Mouse (Mus musculus) kidney, adult 2 months (tissue): ENCODE data around the gene Cyp4f39.

Experiments used
- CTCF ChIP-seq: fragments of 200-500 bp; conservative IDR thresholded peaks from 2 replicates; pipeline ENCODE4 v1.5.1; 2011; ENCODE audit warnings: low read depth, mild to moderate bottlenecking, control low read depth, low read length, moderate library complexity, mixed read lengths; ENCODE audit not compliant: insufficient read depth, insufficient read length
- POLR2A ChIP-seq: fragments of 200-500 bp; IDR thresholded peaks from one replicate; pipeline ENCODE4 v1.6.1; 2011; ENCODE audit warnings: low read depth, low read length, control low read depth

DNA sequence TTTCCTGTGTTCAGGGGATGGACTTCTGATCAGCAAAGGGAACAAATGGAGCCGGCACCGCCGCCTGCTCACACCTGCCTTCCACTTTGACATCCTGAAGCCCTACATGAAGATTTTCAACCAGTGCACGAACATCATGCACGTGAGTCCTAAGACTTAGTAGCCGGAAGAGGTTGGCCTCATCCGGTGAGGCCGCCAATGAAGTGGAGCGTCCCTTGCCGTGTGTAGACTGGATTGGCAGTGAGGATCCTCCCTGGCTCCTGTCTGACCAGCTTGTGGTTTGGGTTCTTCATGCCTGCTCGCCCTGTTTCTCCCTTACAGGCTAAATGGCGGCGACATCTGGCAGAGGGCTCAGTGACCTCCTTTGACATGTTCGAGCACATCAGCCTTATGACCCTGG lies 29.2 kb downstream of the Cyp4f39 start:
- TF ChIP-seq POLR2A (no peak), CTCF (no peak)
